Mouse (Mus musculus): ENCODE results near the gene Dph1.
A peak's percentile ranks its signal among the peaks of the same experiment; 100 is the strongest.

DNA sequence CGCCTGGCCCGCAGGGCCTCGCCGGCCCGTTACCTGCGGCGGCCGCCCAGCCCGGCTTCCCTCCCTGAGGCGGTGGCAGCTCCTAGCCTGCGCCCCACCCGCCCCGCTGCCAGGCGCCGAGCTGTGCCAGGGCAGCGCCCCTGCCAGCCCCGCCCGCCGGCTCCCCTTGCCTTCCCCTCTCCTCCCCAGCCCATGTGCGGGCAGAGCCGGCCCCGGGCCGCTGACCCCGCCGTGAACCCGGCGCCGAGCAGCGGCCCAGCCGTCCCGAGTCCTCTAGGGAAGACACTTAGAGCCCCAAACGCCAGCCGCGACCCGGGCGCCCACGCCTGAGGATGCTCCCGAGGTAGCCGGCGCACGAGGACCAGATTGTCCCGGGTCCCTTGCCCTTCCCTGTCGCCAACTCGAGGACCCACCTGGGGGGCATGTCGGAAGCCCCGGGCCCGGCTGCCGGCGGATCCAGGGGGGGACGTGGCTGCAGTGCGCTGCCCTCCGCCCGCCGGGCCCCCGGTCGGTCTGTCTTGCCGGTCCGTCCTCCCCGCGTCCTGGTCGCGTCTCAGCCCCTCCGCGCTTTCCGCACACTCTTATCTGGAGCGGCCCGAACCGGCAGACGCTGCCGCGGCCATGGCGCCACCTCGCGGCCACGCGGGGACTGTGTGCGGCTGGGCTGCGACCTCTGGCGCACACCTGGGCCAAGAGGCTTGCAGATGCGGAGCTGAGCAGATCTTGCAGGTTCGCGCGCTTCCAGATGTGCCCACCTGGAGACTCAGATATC lies 22.3 kb downstream of the Dph1 start:
- TF ChIP-seq POLR2A (IDR thresholded peaks at IDR 0.05; ENCODE audit: low read depth, low read length), result peak; percentile 82
- peak; percentile 91 for TF ChIP-seq CTCF (IDR thresholded peaks at IDR 0.05; ENCODE audit: borderline replicate concordance, insufficient read depth, low read length)
